Mouse (Mus musculus): ENCODE data around the gene Slc9b2. TPM values are rescaled to one million over a fixed set of nuclear protein-coding genes. Genes with fewer than 3 reads are reported as not detected.

Slc9b2 gene
- polyA plus RNA-seq, 1 experiment from 2014 or later: 4.0 TPM

- no peaks in the 10 kb centered on the region for H3K4me1 ChIP-seq
- no peaks in the 10 kb centered on the region for H3K27me3 ChIP-seq
- no peak overlapping the region for H3K9ac ChIP-seq
- H3K9me3 ChIP-seq (replicated peaks): no peaks in the 10 kb centered on the region
- no peak overlapping the region for H3K4me2 ChIP-seq (replicated peaks)
- 75% methylated on average over 3 of the region's 3 CpGs for WGBS
- H3K36me3 ChIP-seq: no peaks in the 10 kb centered on the region
- ATAC-seq (ENCODE audit: insufficient number of reproducible peaks, low FRiP score, low TSS enrichment, low read depth): no peak
- H3K4me3 ChIP-seq (replicated peaks): no peak overlapping the region
- H3K27ac ChIP-seq (replicated peaks): no peak overlapping the region
Observed at GRCm38 (mm10) chr3:135285807-135286206, 21.7 kb upstream of the Slc9b2 start.

DNA sequence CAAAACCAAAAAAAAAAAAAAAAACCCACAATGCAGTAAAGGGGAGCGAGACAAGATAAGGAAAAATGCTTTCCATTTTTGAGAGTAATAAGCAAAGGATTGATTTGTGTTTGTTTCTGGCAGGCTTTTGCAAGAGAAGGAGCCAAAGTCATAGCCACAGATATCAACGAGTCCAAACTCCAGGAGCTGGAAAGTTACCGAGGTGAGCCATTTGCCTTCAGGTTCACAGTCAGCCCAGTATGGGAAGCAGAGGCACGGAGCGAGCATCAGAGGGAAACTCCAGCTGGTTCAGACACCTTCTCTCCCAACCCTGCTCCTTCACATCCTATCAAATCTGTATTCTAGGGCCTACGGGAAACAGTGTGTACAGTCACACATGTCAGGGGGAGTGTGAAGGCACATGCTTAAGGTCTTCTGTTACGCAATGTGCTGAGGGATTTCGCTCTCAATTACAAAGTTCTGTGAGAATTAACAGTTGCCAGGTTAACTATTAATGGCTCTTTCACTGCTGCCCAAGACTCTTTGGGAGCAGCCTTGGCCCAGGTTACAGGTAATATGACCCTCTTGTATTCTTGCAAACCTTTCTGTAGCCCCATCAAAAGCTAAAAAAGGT, 19.3 kb upstream of the Slc9b2 start:
- ATAC-seq (ENCODE audit: insufficient number of reproducible peaks, low FRiP score, low TSS enrichment, low read depth): no peak
- no peaks in the 10 kb centered on the region for H3K36me3 ChIP-seq
- no peak overlapping the region for H3K4me2 ChIP-seq (replicated peaks)
- H3K4me3 ChIP-seq (replicated peaks): no peak overlapping the region
- no peaks in the 10 kb centered on the region for H3K27me3 ChIP-seq
- no peak overlapping the region for H3K27ac ChIP-seq (replicated peaks)
- no peaks in the 10 kb centered on the region for H3K4me1 ChIP-seq
- WGBS: 79% methylated on average over 8 of the region's 8 CpGs
- no peaks in the 10 kb centered on the region for H3K9me3 ChIP-seq (replicated peaks)
- no peak overlapping the region for H3K9ac ChIP-seq

GRCm38 (mm10) chr3:135289148-135289547, 18.4 kb upstream of the Slc9b2 start:
- no peak overlapping the region for H3K4me3 ChIP-seq (replicated peaks)
- H3K9me3 ChIP-seq (replicated peaks): no peaks in the 10 kb centered on the region
- 85% methylated on average over 1 of the region's 1 CpGs for WGBS
- no peaks in the 10 kb centered on the region for H3K36me3 ChIP-seq
- no peak for ATAC-seq (ENCODE audit: insufficient number of reproducible peaks, low FRiP score, low TSS enrichment, low read depth)
- no peak overlapping the region for H3K4me2 ChIP-seq (replicated peaks)
- H3K9ac ChIP-seq: no peak overlapping the region
- H3K27me3 ChIP-seq: no peaks in the 10 kb centered on the region
- no peak overlapping the region for H3K27ac ChIP-seq (replicated peaks)
- H3K4me1 ChIP-seq: peaks cover 5% of the 10 kb centered on the region; the same call in 1 of the 2 replicates

DNA sequence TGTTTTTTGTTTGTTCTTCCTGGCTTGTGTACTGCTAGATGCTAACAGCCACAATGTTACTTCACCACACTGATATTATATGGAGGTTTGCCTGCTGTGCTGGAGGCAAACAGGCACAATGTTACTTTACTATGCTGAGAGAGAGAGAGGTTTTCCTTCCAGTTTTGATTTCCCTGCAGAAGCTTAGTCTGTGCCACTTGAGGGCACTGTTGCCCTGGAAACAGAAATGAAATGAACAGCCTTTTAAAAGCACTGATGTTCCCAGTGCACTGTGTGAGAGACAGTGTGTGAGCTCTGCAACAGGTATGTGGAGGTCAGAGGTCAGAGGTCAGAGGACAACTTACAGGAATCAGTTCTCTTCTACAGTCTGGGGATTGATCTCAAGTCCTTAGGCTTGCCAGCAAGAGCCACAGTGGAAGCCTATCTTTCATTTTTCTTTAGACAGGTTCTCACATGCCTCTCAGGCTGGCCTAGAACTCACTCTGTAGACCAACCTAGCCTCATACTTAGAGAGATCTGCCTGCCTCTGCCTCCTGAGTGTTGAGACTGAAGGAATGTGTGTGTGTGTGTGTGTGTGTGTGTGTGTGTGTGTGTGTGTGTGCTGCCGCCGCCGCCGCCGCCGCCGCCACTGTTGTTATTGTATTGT, 17.1 kb upstream of the Slc9b2 start:
- Histone ChIP-seq H3K9me3 (replicated peaks) (no peaks in the 10 kb centered on the region), H3K4me1 (peaks cover 15% of the 10 kb centered on the region; the same call in 1 of the 2 replicates), H3K4me3 (replicated peaks) (no peak overlapping the region), H3K27me3 (no peaks in the 10 kb centered on the region), H3K9ac (no peak overlapping the region), H3K4me2 (replicated peaks) (no peak overlapping the region), H3K36me3 (no peaks in the 10 kb centered on the region), H3K27ac (replicated peaks) (no peak overlapping the region)
- 100% methylated on average over 7 of the region's 7 CpGs for whole genome bisulfite sequencing
- ATAC-seq (ENCODE audit: insufficient number of reproducible peaks, low FRiP score, low TSS enrichment, low read depth): no peak

GRCm38 (mm10) chr3:135293703-135294102, 13.8 kb upstream of the Slc9b2 start:
- no peak overlapping the region for H3K9ac ChIP-seq
- no peak for ATAC-seq (ENCODE audit: insufficient number of reproducible peaks, low FRiP score, low TSS enrichment, low read depth)
- no peak overlapping the region for H3K4me2 ChIP-seq (replicated peaks)
- H3K27ac ChIP-seq (replicated peaks): no peak overlapping the region
- peaks cover 15% of the 10 kb centered on the region; the same call in 1 of the 2 replicates for H3K4me1 ChIP-seq
- no peak overlapping the region for H3K4me3 ChIP-seq (replicated peaks)
- no peaks in the 10 kb centered on the region for H3K36me3 ChIP-seq
- no peaks in the 10 kb centered on the region for H3K27me3 ChIP-seq
- no peaks in the 10 kb centered on the region for H3K9me3 ChIP-seq (replicated peaks)
- WGBS: 41% methylated on average over 7 of the region's 7 CpGs

DNA sequence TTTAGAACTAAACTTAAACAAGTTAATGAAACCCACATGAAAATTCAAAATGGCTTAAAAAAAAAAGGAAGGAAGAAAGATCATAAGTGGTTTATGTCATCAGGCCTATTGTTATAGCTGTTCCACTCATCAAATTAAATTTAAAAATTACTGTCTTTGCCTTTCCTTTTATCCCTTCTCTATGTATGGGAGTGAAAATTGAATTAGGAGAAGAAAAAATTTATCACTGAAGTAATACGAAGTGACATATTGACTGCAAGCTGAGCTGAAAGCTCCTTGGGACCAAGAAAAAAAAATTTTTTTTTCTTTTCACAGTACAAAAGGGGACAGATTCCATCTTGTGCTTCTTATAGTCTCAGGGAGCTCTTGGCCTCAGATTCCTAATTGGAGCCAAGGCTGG, 11.9 kb upstream of the Slc9b2 start:
- 49% methylated on average over 1 of the region's 1 CpGs for WGBS
- no peak overlapping the region for H3K27ac ChIP-seq (replicated peaks)
- H3K4me1 ChIP-seq: peaks cover 15% of the 10 kb centered on the region; the same call in 1 of the 2 replicates
- no peaks in the 10 kb centered on the region for H3K9me3 ChIP-seq (replicated peaks)
- H3K4me2 ChIP-seq (replicated peaks): no peak overlapping the region
- no peak for ATAC-seq (ENCODE audit: insufficient number of reproducible peaks, low FRiP score, low TSS enrichment, low read depth)
- no peak overlapping the region for H3K9ac ChIP-seq
- no peak overlapping the region for H3K4me3 ChIP-seq (replicated peaks)
- no peaks in the 10 kb centered on the region for H3K27me3 ChIP-seq
- no peaks in the 10 kb centered on the region for H3K36me3 ChIP-seq

GRCm38 (mm10) chr3:135298560-135298959, 8.9 kb upstream of the Slc9b2 start:
- peaks cover 14% of the 10 kb centered on the region; the same call in 1 of the 2 replicates for H3K4me1 ChIP-seq
- H3K9me3 ChIP-seq (replicated peaks): no peaks in the 10 kb centered on the region
- ATAC-seq (ENCODE audit: insufficient number of reproducible peaks, low FRiP score, low TSS enrichment, low read depth): no peak
- no peak overlapping the region for H3K27ac ChIP-seq (replicated peaks)
- WGBS: 68% methylated on average over 3 of the region's 3 CpGs
- no peak overlapping the region for H3K4me2 ChIP-seq (replicated peaks)
- H3K9ac ChIP-seq: no peak overlapping the region
- no peaks in the 10 kb centered on the region for H3K36me3 ChIP-seq
- no peak overlapping the region for H3K4me3 ChIP-seq (replicated peaks)
- H3K27me3 ChIP-seq: peaks cover 5% of the 10 kb centered on the region; the same call in 1 of the 2 replicates

- Histone ChIP-seq H3K27me3 (peaks cover 5% of the 10 kb centered on the region; the same call in 1 of the 2 replicates), H3K4me1 (0 out of 2 replicates have a peak, but pooled peaks cover 1% of the 10 kb centered on the region), H3K36me3 (no peaks in the 10 kb centered on the region), H3K27ac (replicated peaks) (no peak overlapping the region), H3K9me3 (replicated peaks) (no peaks in the 10 kb centered on the region), H3K4me2 (replicated peaks) (no peak overlapping the region), H3K9ac (no peak overlapping the region), H3K4me3 (replicated peaks) (no peak overlapping the region)
- WGBS: 76% methylated on average over 6 of the region's 6 CpGs
- no peak for ATAC-seq (ENCODE audit: insufficient number of reproducible peaks, low FRiP score, low TSS enrichment, low read depth)
Observed at GRCm38 (mm10) chr3:135300081-135300480, 7.4 kb upstream of the Slc9b2 start.

- WGBS: 48% methylated on average over 6 of the region's 6 CpGs
- no peak for ATAC-seq (ENCODE audit: insufficient number of reproducible peaks, low FRiP score, low TSS enrichment, low read depth)
Observed at GRCm38 (mm10) chr3:135304060-135304459, 3.4 kb upstream of the Slc9b2 start.

GRCm38 (mm10) chr3:135304566-135304965, 2.9 kb upstream of the Slc9b2 start:
- H3K36me3 ChIP-seq: no peaks in the 10 kb centered on the region
- H3K9me3 ChIP-seq (replicated peaks): no peaks in the 10 kb centered on the region
- H3K27ac ChIP-seq (replicated peaks): no peak overlapping the region
- peaks cover 16% of the 10 kb centered on the region for H3K27me3 ChIP-seq
- H3K4me3 ChIP-seq (replicated peaks): no peak overlapping the region
- WGBS: 31% methylated on average over 9 of the region's 9 CpGs
- no peak overlapping the region for H3K4me2 ChIP-seq (replicated peaks)
- ATAC-seq (ENCODE audit: insufficient number of reproducible peaks, low FRiP score, low TSS enrichment, low read depth): no peak
- no peaks in the 10 kb centered on the region for H3K4me1 ChIP-seq
- H3K9ac ChIP-seq: no peak overlapping the region

More at GRCm38 (mm10) chr3:135304060-135304459, 3.4 kb upstream of the Slc9b2 start:
- no peak overlapping the region for H3K27ac ChIP-seq (replicated peaks)
- H3K27me3 ChIP-seq: peaks cover 16% of the 10 kb centered on the region
- no peaks in the 10 kb centered on the region for H3K9me3 ChIP-seq (replicated peaks)
- no peak overlapping the region for H3K9ac ChIP-seq
- no peaks in the 10 kb centered on the region for H3K4me1 ChIP-seq
- H3K36me3 ChIP-seq: no peaks in the 10 kb centered on the region
- no peak overlapping the region for H3K4me3 ChIP-seq (replicated peaks)
- H3K4me2 ChIP-seq (replicated peaks): no peak overlapping the region

DNA sequence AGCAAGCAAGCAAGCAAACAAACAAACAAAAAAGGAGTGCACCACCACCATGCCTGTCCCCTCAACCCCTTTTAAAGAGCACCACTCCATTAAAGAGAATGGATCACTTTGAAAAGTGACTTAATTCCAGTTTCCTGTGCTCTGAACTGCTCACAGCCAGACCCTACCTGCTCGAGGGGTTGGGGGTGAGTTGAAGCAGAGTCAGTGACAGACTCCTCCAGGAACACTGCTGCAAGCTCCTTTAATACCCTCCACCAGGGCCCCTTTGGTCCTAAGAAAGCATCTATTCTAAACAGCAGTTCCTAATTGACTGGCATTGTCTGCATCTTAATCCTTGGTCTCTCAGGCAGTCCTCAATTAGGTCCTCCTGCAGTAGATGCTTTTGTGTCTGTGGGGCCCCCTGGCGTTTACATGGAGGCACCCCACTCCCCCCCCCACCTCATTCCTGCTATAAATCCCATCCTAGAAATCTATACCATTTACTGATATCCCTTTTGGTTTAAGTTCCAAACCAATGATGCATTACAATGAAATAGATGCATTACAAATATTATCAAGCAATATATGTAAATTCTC, 5.5 kb downstream of the Slc9b2 start:
- no peak for ATAC-seq (ENCODE audit: insufficient number of reproducible peaks, low FRiP score, low TSS enrichment, low read depth)
- no peaks in the 10 kb centered on the region; the same call in 1 of the 2 replicates for H3K27me3 ChIP-seq
- no peaks in the 10 kb centered on the region for H3K36me3 ChIP-seq
- H3K4me1 ChIP-seq: peaks cover 4% of the 10 kb centered on the region; the same call in 1 of the 2 replicates
- no peak overlapping the region for H3K4me2 ChIP-seq (replicated peaks)
- H3K27ac ChIP-seq (replicated peaks): no peak overlapping the region
- H3K9me3 ChIP-seq (replicated peaks): no peaks in the 10 kb centered on the region
- 16% methylated on average over 2 of the region's 2 CpGs for WGBS
- no peak overlapping the region for H3K4me3 ChIP-seq (replicated peaks)
- H3K9ac ChIP-seq: no peak overlapping the region

Data from embryonic facial prominence, embryonic 15.5 days (tissue).